Mouse (Mus musculus) cerebellum, adult 9-10 months (tissue): ENCODE measurements around the gene Cgrrf1.

ENCODE experiments used
- DNase-seq: peaks from one replicate; pipeline ENCODE4 v3.0.0; 2022

The Cgrrf1 gene

DNA sequence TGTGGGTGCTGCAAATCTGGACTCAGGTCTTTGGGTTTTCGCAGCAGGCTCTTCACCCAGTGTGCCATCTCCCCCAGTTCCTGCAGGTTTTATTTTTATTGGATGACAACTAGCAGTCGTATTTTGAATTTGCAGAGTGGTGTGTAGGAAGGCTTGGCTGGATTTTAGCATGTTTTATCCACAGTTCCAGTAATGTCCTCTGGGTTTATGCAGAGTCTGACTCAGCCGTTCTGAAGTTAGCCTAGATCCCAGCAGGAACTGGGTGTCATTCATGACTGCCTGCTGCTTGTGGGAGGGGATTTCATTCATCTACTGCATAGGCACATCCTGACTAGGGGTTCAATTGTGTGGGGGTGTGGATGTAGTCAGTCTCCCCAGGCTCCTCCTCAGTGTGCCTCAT, 66.7 kb downstream of the Cgrrf1 start:
- DNase-seq = no peak

- no peak for DNase-seq
Measured at GRCm38 (mm10) chr14:46902498-46903087, 70.7 kb downstream of the Cgrrf1 start.
